Mouse (Mus musculus): Measurements from ENCODE around the gene Fscn3. TPM values are rescaled to one million over a fixed set of nuclear protein-coding genes. Genes with fewer than 3 reads are reported as not detected.

The Fscn3 gene
- polyA plus RNA-seq, 1 experiment from 2014 or later, result not detected

GRCm38 (mm10) chr6:28418449-28418848, 9.1 kb upstream of the Fscn3 start:
- H3K27me3 ChIP-seq (ENCODE audit: insufficient read depth, poor library complexity, severe bottlenecking), result no peaks in the 10 kb centered on the region
- no peak overlapping the region for H3K27ac ChIP-seq
- H3K4me1 ChIP-seq, result peaks cover 28% of the 10 kb centered on the region
- WGBS, result 86% methylated on average over 14 of the region's 14 CpGs
- no peak for DNase-seq (ENCODE audit: low spot score)
- H3K4me3 ChIP-seq, result no peak overlapping the region
- peaks cover 36% of the 10 kb centered on the region for H3K36me3 ChIP-seq
- H3K9me3 ChIP-seq, result no peaks in the 10 kb centered on the region

GRCm38 (mm10) chr6:28419673-28420072, 7.9 kb upstream of the Fscn3 start:
- no peaks in the 10 kb centered on the region for H3K27me3 ChIP-seq (ENCODE audit: insufficient read depth, poor library complexity, severe bottlenecking)
- H3K36me3 ChIP-seq, result peaks cover 36% of the 10 kb centered on the region
- DNase-seq (ENCODE audit: low spot score), result no peak
- WGBS, result 79% methylated on average over 2 of the region's 2 CpGs
- H3K9me3 ChIP-seq, result no peaks in the 10 kb centered on the region
- H3K4me3 ChIP-seq, result no peak overlapping the region
- H3K27ac ChIP-seq, result no peak overlapping the region
- H3K4me1 ChIP-seq, result peaks cover 37% of the 10 kb centered on the region

- no peak for DNase-seq (ENCODE audit: low spot score)
- Histone ChIP-seq H3K4me1 (peaks cover 41% of the 10 kb centered on the region), H3K9me3 (no peaks in the 10 kb centered on the region), H3K36me3 (peaks cover 37% of the 10 kb centered on the region), H3K27ac (no peak overlapping the region), H3K4me3 (peak overlapping the region; percentile 86), H3K27me3 (ENCODE audit: insufficient read depth, poor library complexity, severe bottlenecking) (no peaks in the 10 kb centered on the region)
- WGBS, result 75% methylated on average over 17 of the region's 17 CpGs
Observed at GRCm38 (mm10) chr6:28420361-28420760, 7.2 kb upstream of the Fscn3 start.

- Histone ChIP-seq H3K4me3 (peak overlapping the region; percentile 86), H3K27ac (peak overlapping the region; percentile 83), H3K9me3 (no peaks in the 10 kb centered on the region), H3K27me3 (ENCODE audit: insufficient read depth, poor library complexity, severe bottlenecking) (no peaks in the 10 kb centered on the region), H3K36me3 (peaks cover 37% of the 10 kb centered on the region), H3K4me1 (peaks cover 45% of the 10 kb centered on the region)
- WGBS, result 25% methylated on average over 13 of the region's 13 CpGs
- DNase-seq (ENCODE audit: low spot score), result no peak
Observed at GRCm38 (mm10) chr6:28420865-28421264, 6.7 kb upstream of the Fscn3 start.

- WGBS, result under 1% methylated on average over 27 of the region's 27 CpGs
- peaks cover 41% of the 10 kb centered on the region for H3K36me3 ChIP-seq
- peak; percentile 97 for DNase-seq (ENCODE audit: low spot score)
- H3K27ac ChIP-seq, result peak overlapping the region; percentile 83
- H3K9me3 ChIP-seq, result no peaks in the 10 kb centered on the region
- no peaks in the 10 kb centered on the region for H3K27me3 ChIP-seq (ENCODE audit: insufficient read depth, poor library complexity, severe bottlenecking)
- peak overlapping the region; percentile 86 for H3K4me3 ChIP-seq
- peaks cover 48% of the 10 kb centered on the region for H3K4me1 ChIP-seq
Observed at GRCm38 (mm10) chr6:28421469-28422000, 6.1 kb upstream of the Fscn3 start.

GRCm38 (mm10) chr6:28422651-28423290, 4.8 kb upstream of the Fscn3 start:
- Histone ChIP-seq H3K9me3 (no peaks in the 10 kb centered on the region), H3K36me3 (peaks cover 36% of the 10 kb centered on the region), H3K4me1 (peaks cover 48% of the 10 kb centered on the region), H3K27me3 (ENCODE audit: insufficient read depth, poor library complexity, severe bottlenecking) (no peaks in the 10 kb centered on the region), H3K27ac (peak overlapping the region; percentile 98; the same call in 1 of the 2 replicates), H3K4me3 (peak overlapping the region; percentile 89)
- 71% methylated on average over 15 of the region's 15 CpGs for WGBS
- DNase-seq (ENCODE audit: low spot score), result no peak

- DNase-seq (ENCODE audit: low spot score), result peak; percentile 94
- peaks cover 48% of the 10 kb centered on the region for H3K4me1 ChIP-seq
- WGBS, result 2% methylated on average over 30 of the region's 42 CpGs
Observed at GRCm38 (mm10) chr6:28423313-28423712, 4.3 kb upstream of the Fscn3 start, which contains the start of gene Arf5. Gene Arf5 (plus strand): TSS chr6:28423560.

GRCm38 (mm10) chr6:28423767-28424695, 3.6 kb upstream of the Fscn3 start:
- peaks cover 24% of the 10 kb centered on the region for H3K36me3 ChIP-seq
- H3K9me3 ChIP-seq, result no peaks in the 10 kb centered on the region
- no peaks in the 10 kb centered on the region for H3K27me3 ChIP-seq (ENCODE audit: insufficient read depth, poor library complexity, severe bottlenecking)
- 3% methylated on average over 46 of the region's 46 CpGs for WGBS
- H3K4me3 ChIP-seq, result peak overlapping the region; percentile 89
- H3K27ac ChIP-seq, result peak overlapping the region; percentile 98
- DNase-seq (ENCODE audit: low spot score), result peak; percentile 90
- peaks cover 48% of the 10 kb centered on the region for H3K4me1 ChIP-seq

More at GRCm38 (mm10) chr6:28423313-28423712, 4.3 kb upstream of the Fscn3 start, which contains the start of gene Arf5:
- Histone ChIP-seq H3K27ac (peak within 1 kb of the TSS; percentile 98), H3K36me3 (peaks cover 31% of the 10 kb centered on the region), H3K4me3 (peak within 1 kb of the TSS; percentile 89), H3K9me3 (no peaks in the 10 kb centered on the region), H3K27me3 (ENCODE audit: insufficient read depth, poor library complexity, severe bottlenecking) (no peaks in the 10 kb centered on the region)

- DNase-seq (ENCODE audit: low spot score), result no peak
- Histone ChIP-seq H3K4me3 (peak overlapping the region; percentile 89), H3K9me3 (no peaks in the 10 kb centered on the region), H3K27me3 (ENCODE audit: insufficient read depth, poor library complexity, severe bottlenecking) (no peaks in the 10 kb centered on the region), H3K27ac (0 out of 2 replicates have a peak overlapping the region, but pooled peaks have one; percentile 32), H3K4me1 (peaks cover 42% of the 10 kb centered on the region), H3K36me3 (peaks cover 21% of the 10 kb centered on the region)
- WGBS, result 73% methylated on average over 6 of the region's 6 CpGs
Observed at GRCm38 (mm10) chr6:28425019-28425418, 2.6 kb upstream of the Fscn3 start.

- 90% methylated on average over 3 of the region's 3 CpGs for WGBS
- H3K27me3 ChIP-seq (ENCODE audit: insufficient read depth, poor library complexity, severe bottlenecking), result no peaks in the 10 kb centered on the region
- H3K4me1 ChIP-seq, result peaks cover 20% of the 10 kb centered on the region
- no peak for DNase-seq (ENCODE audit: low spot score)
- H3K36me3 ChIP-seq, result peaks cover 21% of the 10 kb centered on the region
- no peaks in the 10 kb centered on the region for H3K9me3 ChIP-seq
- no peak within 1 kb of the TSS for H3K4me3 ChIP-seq
- no peak within 1 kb of the TSS for H3K27ac ChIP-seq
Observed at GRCm38 (mm10) chr6:28428290-28428689, 701 bp downstream of the Fscn3 start, which contains the start of gene Gcc1. Gene Gcc1 (minus strand): TSS chr6:28428390.

GRCm38 (mm10) chr6:28429870-28430269, 2.3 kb downstream of the Fscn3 start:
- H3K27me3 ChIP-seq (ENCODE audit: insufficient read depth, poor library complexity, severe bottlenecking), result no peaks in the 10 kb centered on the region
- no peaks in the 10 kb centered on the region for H3K9me3 ChIP-seq
- H3K36me3 ChIP-seq, result peaks cover 20% of the 10 kb centered on the region
- peaks cover 9% of the 10 kb centered on the region for H3K4me1 ChIP-seq
- H3K27ac ChIP-seq, result no peak overlapping the region
- WGBS, result 79% methylated on average over 11 of the region's 11 CpGs
- H3K4me3 ChIP-seq, result no peak overlapping the region
- no peak for DNase-seq (ENCODE audit: low spot score)

- Histone ChIP-seq H3K27ac (no peak overlapping the region), H3K9me3 (no peaks in the 10 kb centered on the region), H3K27me3 (ENCODE audit: insufficient read depth, poor library complexity, severe bottlenecking) (no peaks in the 10 kb centered on the region), H3K36me3 (peaks cover 10% of the 10 kb centered on the region), H3K4me3 (no peak overlapping the region), H3K4me1 (0 out of 2 replicates have a peak, but pooled peaks cover 3% of the 10 kb centered on the region)
- no peak for DNase-seq (ENCODE audit: low spot score)
- 76% methylated on average over 10 of the region's 10 CpGs for WGBS
Observed at GRCm38 (mm10) chr6:28430795-28431537, 3.4 kb downstream of the Fscn3 start.
